ENCODE assay signal across 8 mouse cellular contexts in genomic region chrX:152015752-152016150, GRCm38 (mm10). TPM values are rescaled to one million over a fixed set of nuclear protein-coding genes. Genes with fewer than 3 reads are reported as not detected.
DNase-seq lines count a peak whose midpoint lies in the region; ATAC-seq lines count a peak whose summit lies in the region.

No protein-coding gene starts in this region.

- no peaks in the 10 kb centered on the region for H3K9me3 ChIP-seq in kidney, embryonic 15.5 days (replicated peaks)
- H3K9me3 ChIP-seq in hindbrain, embryonic 16.5 days (ENCODE audit: control insufficient read depth, low read length) = no peaks in the 10 kb centered on the region
- no peaks in the 10 kb centered on the region for H3K9me3 ChIP-seq in midbrain, embryonic 14.5 days (ENCODE audit: control insufficient read depth, low read length)

- peaks cover 8% of the 10 kb centered on the region for H3K36me3 ChIP-seq in kidney, embryonic 15.5 days
- no peaks in the 10 kb centered on the region for H3K36me3 ChIP-seq in hindbrain, embryonic 16.5 days (ENCODE audit: control insufficient read depth, insufficient read depth, low read length)
- H3K36me3 ChIP-seq in midbrain, embryonic 14.5 days (ENCODE audit: control insufficient read depth, insufficient read depth, low read length) = no peaks in the 10 kb centered on the region

- peak overlapping the region; percentile 95 for H3K27ac ChIP-seq in kidney, embryonic 15.5 days
- H3K27ac ChIP-seq in hindbrain, embryonic 16.5 days (ENCODE audit: low read depth, low read length) = peak overlapping the region; percentile 65
- H3K27ac ChIP-seq in midbrain, embryonic 14.5 days (replicated peaks; ENCODE audit: low read depth, low read length) = peak overlapping the region; percentile 82

- peaks cover 33% of the 10 kb centered on the region for H3K27me3 ChIP-seq in kidney, embryonic 15.5 days
- H3K27me3 ChIP-seq in hindbrain, embryonic 16.5 days (replicated peaks; ENCODE audit: control insufficient read depth, insufficient read depth, low read length) = peaks cover 4% of the 10 kb centered on the region; the same call in 1 of the 2 replicates
- peaks cover 9% of the 10 kb centered on the region; the same call in 1 of the 2 replicates for H3K27me3 ChIP-seq in midbrain, embryonic 14.5 days (ENCODE audit: control insufficient read depth, insufficient read depth, low read length)

- H3K4me1 ChIP-seq in kidney, embryonic 15.5 days = peaks cover 7% of the 10 kb centered on the region; the same call in 1 of the 2 replicates
- H3K4me1 ChIP-seq in hindbrain, embryonic 16.5 days (ENCODE audit: control insufficient read depth, insufficient read depth, low read depth, low read length) = peaks cover 4% of the 10 kb centered on the region
- H3K4me1 ChIP-seq in midbrain, embryonic 14.5 days (ENCODE audit: control insufficient read depth, insufficient read depth, low read length) = 0 out of 2 replicates have a peak, but pooled peaks cover 4% of the 10 kb centered on the region

- peak; percentile 75 for ATAC-seq in kidney, embryonic 15.5 days (replicated peaks; ENCODE audit: low FRiP score)
- ATAC-seq in common myeloid progenitor, adult 5-6 weeks (replicated peaks; ENCODE audit: low read depth, poor library complexity, severe bottlenecking) = peak; percentile 10
- ATAC-seq in hindbrain, embryonic 16.5 days = no peak; the same call in 1 of the 2 replicates
- no peak; the same call in 1 of the 2 replicates for ATAC-seq in midbrain, embryonic 14.5 days (ENCODE audit: low FRiP score, low TSS enrichment)

- H3K4me3 ChIP-seq in kidney, embryonic 15.5 days (replicated peaks) = peak overlapping the region; percentile 62
- H3K4me3 ChIP-seq in hindbrain, embryonic 16.5 days (ENCODE audit: low read length) = peak overlapping the region; percentile 48
- H3K4me3 ChIP-seq in midbrain, embryonic 14.5 days (replicated peaks; ENCODE audit: low read depth, low read length) = peak overlapping the region; percentile 51

- peak overlapping the region; percentile 58 for H3K9ac ChIP-seq in kidney, embryonic 15.5 days
- peak overlapping the region; percentile 63 for H3K9ac ChIP-seq in hindbrain, embryonic 16.5 days (ENCODE audit: low read depth, low read length)
- peak overlapping the region; percentile 58 for H3K9ac ChIP-seq in midbrain, embryonic 14.5 days (replicated peaks; ENCODE audit: low read length)

- WGBS in kidney, embryonic 15.5 days = 27% methylated on average over 11 of the region's 11 CpGs
- WGBS in hindbrain, embryonic 16.5 days = 17% methylated on average over 11 of the region's 11 CpGs
- 33% methylated on average over 11 of the region's 11 CpGs for WGBS in midbrain, embryonic 14.5 days

- peak overlapping the region; percentile 57 for H3K4me2 ChIP-seq in kidney, embryonic 15.5 days
- H3K4me2 ChIP-seq in hindbrain, embryonic 16.5 days (ENCODE audit: low read length) = peak overlapping the region; percentile 53
- H3K4me2 ChIP-seq in midbrain, embryonic 14.5 days (ENCODE audit: low read length) = peak overlapping the region; percentile 54

- DNase-seq in kidney, adult 18-20 months = no peak
- DNase-seq in midbrain, embryonic 14.5 days = peak; percentile 18
- no peak for DNase-seq in urinary bladder, postnatal 25 days (ENCODE audit: low spot score)
- DNase-seq in cerebellum, adult 11 months = no peak
- no peak for DNase-seq in thymus, postnatal 14 days

RNA-seq across cellular contexts. Expression of gene Ribc1, which starts 0.3 kb away (rescaled TPM):
- 3.1 and 3.5 TPM in 2 replicates for polyA plus RNA-seq in kidney, embryonic 15.5 days (2015; fragmentation: Nextera tagmentation; extraction: Ambion mirVana)
- 1.2 and 1.6 TPM in 2 replicates for total RNA-seq in common myeloid progenitor, adult 5-6 weeks (2017)
- polyA plus RNA-seq in hindbrain, embryonic 16.5 days (2015; fragmentation: Nextera tagmentation; extraction: Ambion mirVana) = 1.9 TPM in 2 replicates
- polyA plus RNA-seq in midbrain, embryonic 14.5 days (2014; fragmentation: Nextera tagmentation; extraction: Ambion mirVana) = 2.0 and 2.8 TPM in 2 replicates

RNA-seq across cellular contexts. Expression of gene Smc1a, which starts 0.5 kb away (rescaled TPM):
- 117 and 118 TPM in 2 replicates for polyA plus RNA-seq in kidney, embryonic 15.5 days (2015; fragmentation: Nextera tagmentation; extraction: Ambion mirVana)
- total RNA-seq in common myeloid progenitor, adult 5-6 weeks (2017) = 293 and 367 TPM in 2 replicates
- 68.4 and 74.2 TPM in 2 replicates for polyA plus RNA-seq in hindbrain, embryonic 16.5 days (2015; fragmentation: Nextera tagmentation; extraction: Ambion mirVana)
- polyA plus RNA-seq in midbrain, embryonic 14.5 days (2014; fragmentation: Nextera tagmentation; extraction: Ambion mirVana) = 50.2 and 83.1 TPM in 2 replicates

RNA-seq across cellular contexts. Expression of gene Hsd17b10, which starts 14.1 kb away (rescaled TPM):
- polyA plus RNA-seq in kidney, embryonic 15.5 days (2015; fragmentation: Nextera tagmentation; extraction: Ambion mirVana) = 226 and 242 TPM in 2 replicates
- 84.8 and 85.6 TPM in 2 replicates for total RNA-seq in common myeloid progenitor, adult 5-6 weeks (2017)
- polyA plus RNA-seq in hindbrain, embryonic 16.5 days (2015; fragmentation: Nextera tagmentation; extraction: Ambion mirVana) = 122 and 137 TPM in 2 replicates
- polyA plus RNA-seq in midbrain, embryonic 14.5 days (2014; fragmentation: Nextera tagmentation; extraction: Ambion mirVana) = 106 and 111 TPM in 2 replicates

Comparison
In these comparisons a context has a peak if more than half of its experiments do, and no peak if none do; other contexts are left out.
1. ATAC-seq: peak in kidney, embryonic 15.5 days (single experiment) and common myeloid progenitor, adult 5-6 weeks (single experiment); none in hindbrain, embryonic 16.5 days (single experiment) and midbrain, embryonic 14.5 days (single experiment).
2. Peak in every context shown above with its lines, with median percentiles within 50 percentile points of each other: H3K27ac ChIP-seq, H3K4me2 ChIP-seq, H3K4me3 ChIP-seq and H3K9ac ChIP-seq.